Mouse (Mus musculus) left cerebral cortex, postnatal 14 days (tissue): Measurements from ENCODE around the gene Pkd1. TPM values are rescaled to one million over a fixed set of nuclear protein-coding genes. Genes with fewer than 3 reads are reported as not detected.

Experiments used
- DNase-seq, 2 experiments: peaks; one replicate each; pipeline ENCODE4 v3.0.0; 2021 to 2022; ENCODE audit warnings: low spot score in 2 of 2, mixed read lengths in 1 of 2
- intact Hi-C: fragments of 180-260 bp; cut with DNase I; formaldehyde crosslinking; loops from one replicate; pipeline ENCODE4 v1.15.1; 2025
- microRNA-seq, 2 experiments: library from miRNA; unstranded; fragments of <30 nt; microRNA quantifications; one replicate each; pipeline ENCODE4 v1.2.0; 2022
- total RNA-seq, 2 experiments: library from RNA; stranded (reverse); gene quantifications; 2 replicates each; pipeline ENCODE4 v1.2.3; 2021

Pkd1 gene
- total RNA-seq, 2 experiments from 2014 or later: 68.6 to 78.7 TPM

DNA sequence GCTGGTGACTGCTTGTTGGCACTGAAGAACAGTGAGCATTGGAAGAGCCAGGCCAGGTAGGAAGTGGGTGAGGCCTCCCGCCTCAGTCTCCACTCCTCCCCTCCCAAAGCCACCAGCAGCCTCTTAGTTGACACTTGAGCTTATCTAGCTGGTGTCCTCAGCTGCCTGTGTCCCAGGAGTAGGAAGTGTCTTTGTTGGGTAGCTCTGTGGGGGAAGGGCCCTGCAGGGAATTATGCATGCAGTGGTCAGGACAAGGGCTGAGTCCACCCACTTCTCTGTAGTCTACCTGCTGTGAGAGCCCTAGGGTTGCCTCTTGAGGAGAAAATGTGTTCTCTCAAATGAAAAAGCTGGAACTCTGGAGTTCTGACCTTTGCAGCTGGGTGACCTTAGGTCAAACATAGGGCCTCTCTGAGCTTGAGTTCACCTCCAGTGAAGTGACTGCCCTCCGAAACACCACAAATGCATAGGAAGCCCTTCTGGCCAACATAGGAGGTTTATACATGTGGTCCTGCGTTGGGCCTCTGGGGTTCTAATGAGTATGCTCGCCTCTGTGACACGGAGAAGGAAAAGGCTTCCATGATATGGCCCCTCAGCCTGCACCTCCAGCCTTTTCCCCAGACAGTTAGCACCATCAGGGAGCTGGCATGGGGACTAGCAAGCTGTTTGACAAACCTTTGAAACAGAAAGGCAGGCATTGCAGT lies 87.3 kb downstream of the Pkd1 start:
- intact Hi-C loops: no loop called here
- no peak for DNase-seq

DNA sequence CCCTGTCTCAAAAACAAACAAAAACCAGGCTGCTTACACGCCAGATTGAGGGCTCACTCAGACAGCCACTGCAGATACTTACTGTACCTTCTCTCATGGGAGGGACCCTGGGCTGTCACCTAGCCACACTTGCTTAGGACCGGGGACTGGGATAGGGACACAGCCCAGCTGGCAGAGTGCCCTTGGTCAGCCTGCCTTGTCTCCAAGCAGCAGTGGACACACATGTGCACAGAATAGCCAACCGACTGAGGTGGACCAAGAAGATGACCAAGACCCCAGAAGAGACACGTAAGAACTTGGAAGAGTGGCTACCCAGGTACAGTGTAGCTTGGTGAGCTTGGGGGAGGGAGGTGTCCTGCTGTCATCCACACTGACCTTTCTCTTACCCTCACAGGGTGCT lies 88.6 kb downstream of the Pkd1 start:
- intact Hi-C loops: no loop called here
- DNase-seq: no peak

DNA sequence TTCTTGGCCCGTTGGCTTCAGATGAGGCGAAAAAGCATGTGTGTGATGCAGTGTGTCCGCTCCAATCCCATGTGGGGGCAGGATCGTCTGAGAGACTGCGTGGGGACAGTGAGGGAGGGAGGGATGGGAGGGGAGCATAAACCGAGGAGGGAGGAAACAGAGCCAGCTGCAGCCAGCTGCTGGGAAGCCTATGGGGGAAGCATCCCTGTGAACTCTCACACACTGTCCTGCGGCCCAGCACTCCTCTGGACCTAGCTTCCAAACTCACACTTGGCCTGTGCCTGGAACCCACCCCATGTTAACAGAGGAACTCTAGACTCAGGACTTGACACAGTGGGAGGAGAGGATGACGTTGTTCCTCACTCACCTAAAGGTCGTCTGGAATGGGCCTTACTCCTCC lies 89.2 kb downstream of the Pkd1 start:
- no peak for DNase-seq
- intact Hi-C loops: no loop called here

DNA sequence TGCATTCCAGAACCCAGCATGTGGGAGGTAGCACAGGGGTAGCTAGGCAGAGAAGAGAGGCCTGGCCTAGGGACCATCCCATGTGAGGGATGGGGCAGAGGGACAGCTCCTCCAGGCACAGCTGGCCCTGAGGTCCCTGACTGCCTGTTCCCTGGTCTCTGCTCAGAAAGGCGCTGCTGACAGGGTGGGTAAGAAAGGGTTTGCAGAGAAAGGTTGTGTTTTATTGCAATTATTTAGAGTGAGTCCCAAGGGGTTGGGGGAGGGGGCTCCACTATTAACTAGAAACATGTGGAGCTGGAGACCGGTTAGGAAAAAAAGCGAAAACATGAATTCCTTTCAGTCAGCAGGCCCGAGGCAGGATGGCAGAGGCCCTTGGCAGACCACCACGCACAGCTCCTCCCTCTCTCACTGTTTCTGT lies 89.9 kb downstream of the Pkd1 start:
- DNase-seq: no peak
- intact Hi-C loops: no loop called here

DNA sequence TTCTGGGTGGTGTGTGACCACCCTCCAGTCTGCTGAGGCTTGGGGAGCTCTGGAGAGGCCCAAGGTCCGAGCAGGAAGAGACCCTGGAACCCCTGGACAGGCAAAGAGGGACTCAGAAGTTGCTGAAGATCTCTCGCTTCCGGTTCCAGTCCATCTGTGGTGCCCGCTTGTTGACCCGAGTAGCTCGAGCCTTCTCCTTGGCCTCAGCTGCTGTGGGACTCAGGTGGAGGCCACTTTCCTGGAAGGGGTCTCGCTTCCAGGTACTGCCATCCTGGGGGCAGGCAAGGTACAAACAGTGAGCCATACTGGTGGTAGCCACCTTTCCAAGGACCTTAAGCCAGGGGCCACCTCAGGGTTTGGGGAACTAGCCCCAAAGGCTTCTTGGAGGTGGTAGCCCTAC lies 90.5 kb downstream of the Pkd1 start:
- DNase-seq: no peak
- intact Hi-C loops: no loop called here

DNA sequence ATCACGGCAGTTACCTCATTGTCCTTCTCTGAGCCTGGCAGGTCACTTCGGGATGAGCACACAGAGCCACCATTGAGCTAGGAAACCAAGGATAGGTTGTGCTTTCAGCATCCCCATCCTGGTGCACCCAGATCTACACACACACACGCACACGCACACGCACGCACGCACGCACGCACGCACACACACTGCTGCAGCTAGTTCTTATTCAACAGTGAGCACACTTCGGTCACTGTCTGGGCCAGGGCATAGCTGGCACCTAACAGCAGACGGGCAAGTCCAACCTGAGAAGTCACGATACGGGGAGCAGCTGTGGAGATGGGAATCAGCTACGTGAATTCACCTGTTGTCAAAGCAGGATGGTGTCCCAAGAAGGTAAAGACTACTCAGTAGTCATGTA lies 90.9 kb downstream of the Pkd1 start:
- no peak for DNase-seq
- intact Hi-C loops: no loop called here

DNA sequence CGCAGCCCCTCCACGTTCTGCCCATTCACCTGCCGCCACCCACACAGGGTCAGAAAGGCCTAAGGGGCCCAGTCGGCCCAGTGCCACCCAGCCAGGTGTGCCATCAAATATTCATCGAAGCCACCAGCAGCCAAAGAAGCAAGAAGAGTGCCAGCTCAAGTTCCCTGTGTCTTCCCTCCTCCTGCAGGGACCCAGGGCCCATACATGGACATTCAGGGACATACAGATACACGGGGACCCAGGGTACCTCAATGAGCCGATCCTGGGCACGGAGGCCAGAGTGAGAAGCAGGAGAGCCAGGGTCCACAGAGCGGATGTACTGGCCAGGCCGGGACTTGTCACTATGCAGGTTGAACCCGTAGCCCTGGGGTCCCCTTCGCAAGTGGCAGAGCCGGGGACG lies 92.3 kb downstream of the Pkd1 start:
- intact Hi-C loops: no loop called here
- DNase-seq: no peak

DNA sequence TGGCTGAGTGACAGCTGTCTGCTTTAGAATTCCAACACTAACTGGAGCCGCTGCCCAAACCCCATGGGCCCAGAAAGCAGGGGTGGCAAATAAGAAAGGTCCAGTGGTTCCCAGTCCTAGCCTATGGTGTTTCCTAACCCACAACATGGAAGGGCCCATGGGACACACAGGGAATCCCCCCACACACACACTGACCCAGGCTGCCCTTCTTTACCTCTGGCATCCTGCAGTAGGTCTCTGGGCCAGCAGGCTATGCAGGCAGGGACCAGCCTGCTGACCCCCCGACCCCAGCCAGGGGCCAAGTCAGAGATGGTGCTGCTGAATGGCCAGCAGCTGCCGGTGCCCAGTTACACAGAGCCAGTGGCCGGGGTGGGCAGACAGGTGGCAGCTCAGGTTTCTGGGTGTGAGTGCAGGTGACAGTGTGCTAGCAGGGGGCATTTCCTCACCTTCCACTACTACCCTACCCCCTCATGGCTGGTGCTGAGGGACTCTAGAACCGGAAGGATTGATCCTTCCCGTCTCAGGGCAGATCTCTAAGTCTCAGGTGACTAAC lies 93.2 kb downstream of the Pkd1 start:
- no peak for DNase-seq
- intact Hi-C loops: no loop called here

DNA sequence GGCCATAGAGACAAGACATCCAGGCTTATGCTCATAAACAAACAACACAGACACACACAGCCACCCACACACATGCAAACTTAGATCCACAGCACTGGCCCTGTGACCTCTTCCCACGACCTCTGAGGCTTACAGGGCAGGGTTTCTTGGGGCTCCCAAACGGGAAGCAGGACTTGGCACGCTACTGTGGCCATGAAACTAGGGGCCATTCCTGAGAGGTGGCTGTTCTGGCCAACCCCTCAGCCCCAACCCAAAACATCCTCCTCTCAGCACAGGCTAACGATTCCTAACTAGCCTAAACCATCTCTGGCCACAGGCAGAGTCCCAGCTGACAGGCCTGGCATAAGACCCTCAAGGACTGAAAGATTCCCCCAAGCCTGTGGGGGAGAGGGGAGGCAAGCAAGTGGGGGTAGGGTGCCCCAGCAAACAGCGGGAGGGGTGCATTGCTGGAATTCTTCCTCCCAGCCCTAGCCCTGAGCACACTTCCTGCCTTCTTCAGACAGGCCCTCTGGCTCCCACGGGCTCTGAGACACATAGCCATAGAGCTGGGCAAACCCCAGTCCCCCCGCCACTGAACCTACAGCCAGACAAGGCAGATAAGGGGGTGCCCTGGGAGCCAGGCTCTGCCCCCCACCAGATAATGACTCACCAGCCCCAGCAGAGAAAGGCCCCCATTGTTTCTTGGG lies 94.5 kb downstream of the Pkd1 start:
- intact Hi-C loops: no loop called here
- DNase-seq: no peak

DNA sequence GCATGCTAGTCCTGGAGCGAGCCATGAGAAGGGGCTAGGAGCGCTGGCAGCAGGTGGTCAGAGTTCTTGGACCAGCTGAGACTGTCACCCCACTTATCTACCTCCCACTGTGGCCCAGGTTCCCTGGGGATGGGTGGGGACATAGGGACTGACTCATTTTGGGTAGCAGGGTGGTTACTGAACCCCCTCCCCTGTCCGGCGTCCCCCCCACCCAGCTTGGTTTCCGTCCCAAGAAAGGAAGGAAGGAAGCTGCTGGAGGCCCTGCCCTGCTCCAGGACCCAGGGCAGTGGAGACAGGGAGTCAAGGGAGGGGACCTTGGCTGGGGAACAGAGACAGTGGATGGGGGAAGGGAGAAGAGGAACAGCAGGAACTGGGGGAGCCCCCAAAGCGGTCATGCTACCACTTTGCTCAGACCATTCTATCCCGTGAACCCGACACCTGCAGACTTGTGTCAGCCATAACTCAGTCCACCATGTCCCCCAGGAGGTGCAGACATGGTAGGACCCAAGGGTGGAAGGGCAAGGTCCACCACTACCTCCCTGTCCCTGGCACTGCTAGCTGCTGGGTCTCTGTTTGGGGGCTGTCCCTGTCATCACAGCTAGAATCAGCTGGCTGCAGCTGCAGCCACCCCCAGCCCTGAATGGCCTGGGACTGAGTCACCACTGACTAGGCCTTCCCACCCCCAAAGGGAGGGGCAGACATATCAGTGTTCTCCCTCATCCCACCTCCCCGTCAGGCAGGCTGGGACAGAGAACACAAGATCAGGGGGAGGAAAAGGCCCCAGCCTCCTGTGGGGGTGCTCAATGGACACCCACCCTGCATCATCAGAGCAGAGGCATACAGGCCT lies 95.5 kb downstream of the Pkd1 start:
- DNase-seq: no peak
- intact Hi-C loops: no loop called here

DNA sequence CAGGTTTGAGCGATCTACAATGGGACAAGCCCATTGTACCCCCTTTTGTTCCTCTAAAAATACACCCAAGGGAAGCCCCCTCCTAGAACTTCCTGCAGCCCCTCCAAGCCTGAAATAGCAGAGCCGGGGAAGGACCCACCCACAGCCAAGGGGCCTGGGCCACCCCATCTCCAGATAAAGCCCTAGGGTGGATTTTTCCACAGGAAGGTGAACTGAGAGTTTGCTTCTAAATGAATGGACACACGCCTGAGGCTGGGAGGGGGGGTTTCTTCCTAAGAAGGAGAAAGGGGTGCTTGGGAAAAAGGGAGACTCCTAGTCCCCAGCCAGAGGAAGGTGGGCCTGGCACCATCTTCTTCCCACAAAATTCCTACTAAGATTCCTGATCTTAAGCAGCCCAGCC lies 96.3 kb downstream of the Pkd1 start:
- intact Hi-C loops: no loop called here
- no peak for DNase-seq

Small RNAs within 50 kb of the gene (microRNA-seq; reads per million reads assigned to microRNA genes)
- gene Gm24589: 1.3 to 5.3 reads per million in 2 experiments

Other genes with a start within 250 kb of the Pkd1 start
- 1 to 10 TPM in 1 of 2 experiments, under 1 TPM in 1; 0.77 to 1.3 TPM for gene Abca17, start 198.8 kb upstream of the Pkd1 start, total RNA-seq
- gene Abca3, start 197.9 kb upstream of the Pkd1 start, total RNA-seq: 100 to 1,000 TPM; 111 to 118 TPM
- gene Rnps1, start 135.3 kb upstream of the Pkd1 start, total RNA-seq: 100 to 1,000 TPM; 141 to 145 TPM
- gene Eci1, start 123.2 kb upstream of the Pkd1 start, total RNA-seq: 10 to 100 TPM; 22.3 to 22.4 TPM
- gene Dnase1l2, start 106.7 kb upstream of the Pkd1 start, total RNA-seq: 1 to 10 TPM; 4.8 to 6.5 TPM
- gene E4f1, start 79.5 kb upstream of the Pkd1 start, total RNA-seq: 10 to 100 TPM; 31.2 to 33.1 TPM
- 10 to 100 TPM; 70.6 to 74.9 TPM for gene Pgp, start 79.4 kb upstream of the Pkd1 start, total RNA-seq
- gene Bricd5, start 76.0 kb upstream of the Pkd1 start, total RNA-seq: 1 to 10 TPM; 1.7 to 1.8 TPM
- 10 to 100 TPM; 32.3 to 36.9 TPM for gene Mlst8, start 70.8 kb upstream of the Pkd1 start, total RNA-seq
- gene Caskin1, start 61.2 kb upstream of the Pkd1 start, total RNA-seq: 100 to 1,000 TPM; 134 to 145 TPM
- gene Traf7, start 21.9 kb upstream of the Pkd1 start, total RNA-seq: 10 to 100 TPM; 86.8 to 91.7 TPM
- 10 to 100 TPM; 36.2 to 40.4 TPM for gene Rab26, start 15.6 kb upstream of the Pkd1 start, total RNA-seq
- 100 to 1,000 TPM; 122 to 130 TPM for gene Tsc2, start 82.8 kb downstream of the Pkd1 start, total RNA-seq
- gene Nthl1, start 82.8 kb downstream of the Pkd1 start, total RNA-seq: 1 to 10 TPM; 4.4 to 5.0 TPM
- gene Slc9a3r2, start 100.5 kb downstream of the Pkd1 start, total RNA-seq: 10 to 100 TPM; 52.6 to 53.0 TPM
- 1 to 10 TPM in 1 of 2 experiments, under 1 TPM in 1; 0.95 to 1.4 TPM for gene Npw, start 108.6 kb downstream of the Pkd1 start, total RNA-seq
- gene Zfp598, start 119.9 kb downstream of the Pkd1 start, total RNA-seq: 10 to 100 TPM; 37.9 to 39.3 TPM
- gene Syngr3, start 140.1 kb downstream of the Pkd1 start, total RNA-seq: 100 to 1,000 TPM; 228 to 245 TPM
- 10 to 100 TPM; 19.0 to 19.1 TPM for gene Gfer, start 146.3 kb downstream of the Pkd1 start, total RNA-seq
- 1 to 10 TPM; 2.5 to 3.6 TPM for gene Noxo1, start 146.4 kb downstream of the Pkd1 start, total RNA-seq
- gene Tbl3, start 157.8 kb downstream of the Pkd1 start, total RNA-seq: 10 to 100 TPM; 28.5 to 29.2 TPM
- not detected for gene Rnf151, start 168.2 kb downstream of the Pkd1 start, total RNA-seq
- gene Rps2, start 168.3 kb downstream of the Pkd1 start, total RNA-seq: 100 to 1,000 TPM; 492 to 494 TPM
- gene Ndufb10, start 174.6 kb downstream of the Pkd1 start, total RNA-seq: 100 to 1,000 TPM; 184 to 189 TPM
- gene Rpl3l, start 178.0 kb downstream of the Pkd1 start, total RNA-seq: under 1 TPM; 0.35 to 0.38 TPM
- 10 to 100 TPM; 38.4 to 38.7 TPM for gene Msrb1, start 186.8 kb downstream of the Pkd1 start, total RNA-seq
- gene Hs3st6, start 203.2 kb downstream of the Pkd1 start, total RNA-seq: under 1 TPM; 0.31 to 0.59 TPM